Mouse (Mus musculus) mouse embryonic stem cell (cell line): ENCODE measurements around the gene Ptn.

Experiments
- in situ Hi-C, 2 experiments: fragments of 300-500 bp; cut with MboI; formaldehyde crosslinking; loops; 1 replicate in 1 of 2; 3 replicates in 1 of 2; pipeline ENCODE4 v1.14.3; 2019 to 2020; ENCODE audit warnings: low sequenced_read_pairs in 2 of 2, low pct_unique_long_range_greater_than_20kb in 1 of 2, mixed read lengths in 1 of 2; ENCODE audit not compliant: unreplicated experiment in 1 of 2

Gene Ptn

DNA sequence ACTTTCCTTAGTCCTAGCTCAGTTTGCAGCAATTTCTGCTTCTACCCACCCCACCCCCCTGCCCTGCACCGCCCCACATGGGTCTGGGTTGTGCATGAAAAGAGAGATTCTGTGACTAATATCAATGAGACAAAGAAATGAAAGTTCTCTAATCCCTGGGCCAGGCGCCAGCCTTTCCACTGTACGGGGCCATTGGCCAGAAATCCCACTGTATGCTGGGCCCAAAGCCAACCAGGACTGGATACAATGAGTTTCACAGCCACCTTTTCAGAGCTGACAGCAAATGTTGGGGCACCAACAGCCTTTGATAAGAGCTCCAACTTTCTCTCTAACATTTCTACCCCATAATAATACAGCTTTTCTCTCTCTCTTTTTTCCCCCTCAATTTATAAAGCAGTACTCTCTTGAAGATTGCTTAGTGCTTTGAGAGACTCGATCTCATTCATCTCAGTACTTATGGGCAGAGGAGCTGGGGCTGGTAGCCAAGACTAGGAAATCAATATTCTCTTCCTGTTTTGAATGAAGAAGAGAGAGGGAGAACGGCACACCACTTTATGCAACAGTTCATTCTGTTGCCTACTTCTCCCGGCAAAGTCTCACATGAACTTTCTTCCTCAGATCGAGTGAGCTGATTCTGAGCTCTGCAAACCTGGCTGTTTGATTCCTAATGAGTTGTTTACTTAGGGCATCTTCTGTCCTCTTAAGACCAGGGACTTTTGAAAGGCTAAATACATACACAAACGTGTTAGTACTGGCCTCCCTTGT lies 9.2 kb upstream of the Ptn start:
- in situ Hi-C loops, result no loop called here

DNA sequence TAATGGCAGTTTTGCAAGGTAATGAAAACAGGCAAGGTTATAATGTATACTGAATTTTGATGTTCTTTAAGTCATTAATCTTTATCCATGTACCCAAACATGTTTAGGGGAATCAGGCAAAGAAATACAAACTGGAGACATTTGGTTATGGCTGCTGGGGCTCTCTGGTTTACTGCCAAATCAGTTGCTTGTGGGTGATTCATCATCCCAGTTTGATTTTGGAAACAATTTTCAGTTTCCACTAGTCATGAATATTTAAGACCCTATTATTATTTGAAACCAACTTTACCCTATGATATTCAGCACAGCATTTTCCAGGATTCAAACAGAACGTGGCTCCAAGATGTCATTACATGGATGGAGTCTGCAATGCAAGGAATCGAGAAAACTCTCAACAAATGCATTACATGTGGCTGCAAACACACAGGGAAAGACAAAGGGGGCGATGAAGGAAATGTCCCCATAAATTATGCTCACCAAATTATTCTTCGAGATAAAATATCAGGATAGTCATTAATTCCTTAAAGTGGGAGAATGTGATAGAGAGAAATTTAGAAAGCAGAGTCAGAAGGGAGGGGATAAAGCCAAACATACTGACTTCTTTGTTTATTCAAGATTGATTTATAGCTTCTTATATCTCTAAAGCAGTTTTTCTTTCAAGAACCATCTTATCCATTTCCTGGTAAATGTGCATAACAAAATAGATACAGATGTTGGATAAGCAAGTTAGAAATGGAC lies 8.4 kb upstream of the Ptn start:
- in situ Hi-C loops, result no loop called here

DNA sequence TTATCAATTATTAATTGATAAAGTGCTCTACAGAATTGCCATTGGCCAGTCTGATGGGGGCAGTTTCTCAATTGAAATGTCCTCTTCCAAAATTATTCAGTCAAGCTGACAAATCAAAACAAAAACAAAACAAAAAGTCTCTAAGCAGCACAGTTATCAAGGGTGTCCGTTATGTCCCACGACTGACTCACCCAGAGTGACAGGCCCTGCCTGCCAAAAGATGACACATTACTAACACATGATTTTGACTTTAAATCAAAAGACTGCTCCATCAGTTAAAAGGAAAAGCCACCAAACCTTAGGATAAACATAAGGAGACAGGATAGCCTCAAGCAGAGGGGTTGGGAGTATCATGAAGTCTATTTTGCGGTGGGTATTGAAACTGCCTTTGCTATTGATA lies 6.6 kb upstream of the Ptn start:
- in situ Hi-C loops, result no loop called here

DNA sequence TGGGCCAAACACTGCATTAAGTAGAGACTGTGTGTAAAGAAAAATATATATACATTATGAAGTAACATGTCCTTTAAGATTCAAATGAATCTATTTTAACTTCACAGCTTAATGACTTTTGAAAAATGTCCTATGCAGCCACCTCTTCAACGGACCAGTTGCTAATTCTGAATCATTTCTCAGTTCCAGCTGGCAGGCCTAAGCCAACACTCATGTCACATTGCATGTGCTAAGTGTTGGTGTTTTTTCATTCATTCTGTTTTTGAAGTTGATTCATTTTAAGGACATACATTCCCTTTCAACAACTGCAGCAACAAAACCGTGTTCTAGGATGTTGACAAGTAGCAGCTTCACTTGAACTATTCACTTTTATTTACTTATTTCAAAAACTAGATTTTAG lies 6.0 kb upstream of the Ptn start:
- in situ Hi-C loops, result no loop called here

DNA sequence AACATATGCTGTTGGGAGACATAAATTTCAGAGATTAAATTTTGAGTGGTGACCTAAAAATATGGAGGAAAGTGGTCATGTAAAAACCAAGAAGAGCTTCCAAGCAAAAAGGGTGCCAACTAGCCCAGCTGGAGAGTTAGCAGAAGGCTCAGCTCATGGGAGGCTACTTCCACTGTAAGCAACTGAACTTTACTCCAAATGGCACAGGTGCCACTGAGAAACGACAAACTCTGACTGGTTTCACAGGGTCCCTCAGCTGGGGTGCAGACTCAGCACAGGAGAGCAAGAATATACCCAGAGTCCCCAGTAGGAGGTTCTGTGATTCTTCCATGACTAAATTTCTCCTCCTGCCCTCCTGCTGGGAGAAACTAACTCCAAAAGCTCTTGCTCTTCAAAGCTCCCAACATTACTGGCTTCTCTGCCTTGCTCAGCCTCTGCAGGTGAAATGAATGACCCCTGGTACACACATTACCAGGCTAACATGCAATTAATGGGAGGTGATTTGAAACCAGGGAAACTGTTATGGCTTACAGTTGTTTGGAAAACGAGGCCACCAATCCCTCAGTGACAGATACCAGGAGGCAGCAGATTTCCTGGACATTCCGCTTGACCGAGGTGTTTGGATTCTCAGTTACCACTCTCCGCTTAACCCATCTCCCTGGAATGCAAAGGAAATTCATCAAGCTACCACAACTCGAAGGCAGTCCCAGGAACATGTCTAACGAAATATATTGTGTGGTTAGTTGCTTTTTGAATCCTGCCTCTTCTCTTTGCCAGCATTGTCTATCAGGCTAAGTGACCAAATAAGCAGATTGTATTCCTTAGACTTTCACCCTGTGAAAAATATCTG lies 2.9 kb upstream of the Ptn start:
- in situ Hi-C loops, result no loop called here

DNA sequence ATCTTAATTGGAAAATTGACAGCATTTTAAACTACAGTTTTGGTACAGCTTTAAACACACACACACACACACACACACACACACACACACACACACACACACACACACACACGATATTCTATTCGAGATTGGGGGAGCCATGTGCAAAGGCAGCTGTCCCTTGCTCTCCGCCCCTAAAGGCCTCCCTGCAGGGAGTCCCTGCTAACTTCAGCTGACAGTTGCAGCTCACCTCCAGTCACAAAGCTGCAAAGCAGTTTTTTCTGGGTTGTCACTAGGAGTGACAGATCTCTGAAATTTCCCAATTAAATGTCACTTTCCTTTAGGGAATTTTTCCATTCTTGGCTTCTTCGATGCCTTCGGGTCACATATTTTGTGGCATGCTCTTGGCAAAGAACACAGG lies 428 bp upstream of the Ptn start:
- in situ Hi-C loops, result no loop called here

DNA sequence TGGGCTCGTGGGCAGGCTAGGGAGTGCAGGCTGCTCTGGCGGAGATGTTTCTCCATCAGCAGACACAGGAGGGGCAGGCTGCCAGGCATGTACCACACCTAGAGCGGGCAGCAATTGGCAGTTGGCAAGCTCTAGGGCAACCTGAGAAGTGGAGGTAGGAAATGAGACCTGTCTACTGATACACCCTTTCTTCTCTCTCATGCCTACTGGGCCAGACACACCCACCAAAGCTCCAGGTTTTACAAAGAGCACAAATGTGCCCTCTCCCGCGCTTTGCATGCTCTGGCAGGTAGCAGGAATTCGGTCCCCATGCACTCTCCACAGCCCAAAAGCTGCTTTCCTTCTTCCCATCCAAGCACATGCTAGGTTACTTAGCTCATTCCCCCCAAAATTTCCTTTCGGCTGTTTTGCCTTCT lies 701 bp downstream of the Ptn start:
- in situ Hi-C loops, result no loop called here

DNA sequence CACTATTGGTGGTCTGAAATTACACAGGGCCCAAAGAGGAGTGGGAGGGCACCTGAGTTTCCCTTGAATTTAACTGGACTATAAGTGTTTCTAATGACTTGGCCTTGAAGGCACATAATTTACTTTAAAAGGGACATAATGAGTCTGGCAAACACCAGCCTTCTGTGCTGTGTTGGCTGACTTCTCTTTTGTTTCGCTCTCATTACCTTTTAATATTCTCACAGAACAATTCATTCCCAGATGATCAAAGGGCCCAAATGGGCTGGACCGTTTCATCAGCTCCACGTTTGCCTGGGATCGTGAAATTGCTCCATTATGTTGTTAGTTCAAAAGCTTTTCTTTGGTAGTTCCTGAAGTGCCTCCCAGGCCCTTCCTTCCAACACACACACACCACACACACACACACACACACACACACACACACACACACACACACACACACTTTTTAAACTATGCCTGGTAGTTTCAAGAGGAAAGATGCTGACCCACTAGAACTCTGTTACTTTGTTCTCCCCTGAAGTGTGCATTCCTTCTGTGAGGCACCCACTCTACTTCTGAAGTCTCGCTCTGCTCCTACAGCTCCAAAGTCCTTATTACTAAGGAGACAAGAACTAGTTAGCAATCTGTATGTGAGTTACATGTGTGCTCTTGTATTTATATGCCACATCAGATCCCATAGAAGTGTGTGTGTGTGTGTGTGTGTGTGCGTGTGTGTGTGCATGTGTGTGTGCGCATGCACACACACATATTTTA lies 1.5 kb downstream of the Ptn start:
- in situ Hi-C loops, result no loop called here

DNA sequence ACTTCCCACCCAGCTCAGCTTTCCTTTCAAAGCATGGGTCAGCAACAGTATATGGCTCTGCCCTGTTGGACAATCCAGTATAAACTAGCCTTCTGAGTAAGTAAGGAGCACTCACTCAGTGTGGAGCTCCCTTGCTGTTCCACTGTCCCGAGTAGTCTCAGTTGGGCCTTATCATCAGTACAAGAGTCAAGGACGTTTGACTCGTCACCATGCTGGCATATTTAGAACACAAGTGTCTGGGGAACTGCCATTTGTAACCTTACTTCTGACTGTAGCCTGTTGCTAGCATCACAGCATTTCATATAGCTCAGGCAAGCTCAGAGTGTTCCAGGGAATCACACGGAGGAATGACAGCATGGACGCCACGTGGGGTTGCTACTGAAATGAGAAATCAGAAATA lies 3.1 kb downstream of the Ptn start:
- in situ Hi-C loops, result no loop called here

DNA sequence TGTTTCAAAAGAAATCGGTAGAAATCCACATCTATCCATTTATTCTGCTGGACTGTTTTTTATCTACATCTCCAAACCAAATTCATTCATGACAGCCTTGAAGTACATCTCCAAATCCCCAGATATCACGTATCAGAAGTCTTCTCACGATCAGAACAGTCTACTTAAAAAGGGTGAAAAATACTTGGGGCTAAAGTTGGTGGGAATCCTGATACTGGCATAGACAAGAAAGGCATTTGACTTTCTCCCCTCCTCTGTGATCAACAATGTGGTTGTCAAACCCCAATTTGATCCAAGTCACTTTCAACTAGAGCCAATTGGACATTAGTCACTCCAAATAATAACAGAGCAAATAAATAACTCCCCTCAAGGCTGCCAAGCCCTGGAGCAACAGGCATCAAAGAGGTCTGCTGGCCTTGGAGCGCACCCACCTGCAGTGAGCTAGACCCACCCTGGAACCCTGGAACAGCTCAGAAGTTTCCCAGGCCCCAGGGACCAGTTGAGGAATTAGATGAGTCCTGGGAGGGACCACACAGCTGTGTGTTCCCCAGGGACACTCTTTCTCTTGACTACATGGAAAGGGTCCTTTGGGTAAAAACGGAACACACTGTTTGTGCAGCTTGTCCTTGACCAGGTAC lies 9.6 kb downstream of the Ptn start:
- in situ Hi-C loops, result no loop called here

DNA sequence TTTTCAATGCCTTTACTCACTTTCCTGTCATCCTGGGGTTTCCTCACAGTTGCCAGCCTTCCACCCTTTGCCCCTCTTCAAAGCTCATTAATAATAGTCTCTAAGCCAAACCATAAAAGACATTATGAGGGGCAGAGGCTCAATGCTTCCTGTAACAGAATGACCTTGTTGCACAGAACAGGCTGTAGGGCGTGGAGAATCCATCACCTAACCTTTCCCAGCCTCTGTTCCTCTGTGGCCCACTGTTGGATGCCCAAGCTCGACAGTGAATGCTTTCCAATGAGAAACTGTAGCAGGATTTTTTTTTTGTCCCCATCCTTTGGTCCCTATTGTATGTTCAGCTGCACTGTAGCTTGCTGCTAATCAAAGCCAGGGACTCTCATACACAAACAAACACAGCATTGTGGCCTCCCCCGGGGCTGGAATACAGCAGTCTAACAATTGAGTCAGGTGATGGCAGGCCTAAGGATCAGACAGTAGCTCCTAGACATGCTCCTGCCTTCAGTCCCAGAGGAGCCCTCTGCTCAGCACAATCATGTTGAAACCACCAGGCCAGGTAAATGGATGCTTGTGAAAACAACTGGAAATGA lies 12.9 kb downstream of the Ptn start:
- in situ Hi-C loops, result no loop called here

DNA sequence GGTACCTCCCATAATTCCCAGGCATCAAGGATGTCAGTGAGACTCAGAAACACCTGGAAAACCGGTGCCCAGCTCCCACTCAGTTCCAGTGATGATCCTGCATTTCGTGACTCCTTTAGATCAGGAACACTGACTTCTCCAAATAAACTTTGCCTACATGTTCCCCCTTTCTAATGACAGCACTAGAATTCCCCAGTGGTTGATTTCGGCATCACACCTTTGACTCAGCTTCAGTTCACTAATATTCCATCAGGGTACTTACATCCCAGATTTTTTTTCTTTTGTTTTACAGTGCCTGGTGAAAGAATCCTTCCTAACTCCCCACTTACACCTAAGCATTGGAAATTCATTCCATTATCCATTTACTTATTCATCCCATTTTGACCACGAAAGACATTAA lies 15.5 kb downstream of the Ptn start:
- in situ Hi-C loops, result no loop called here

DNA sequence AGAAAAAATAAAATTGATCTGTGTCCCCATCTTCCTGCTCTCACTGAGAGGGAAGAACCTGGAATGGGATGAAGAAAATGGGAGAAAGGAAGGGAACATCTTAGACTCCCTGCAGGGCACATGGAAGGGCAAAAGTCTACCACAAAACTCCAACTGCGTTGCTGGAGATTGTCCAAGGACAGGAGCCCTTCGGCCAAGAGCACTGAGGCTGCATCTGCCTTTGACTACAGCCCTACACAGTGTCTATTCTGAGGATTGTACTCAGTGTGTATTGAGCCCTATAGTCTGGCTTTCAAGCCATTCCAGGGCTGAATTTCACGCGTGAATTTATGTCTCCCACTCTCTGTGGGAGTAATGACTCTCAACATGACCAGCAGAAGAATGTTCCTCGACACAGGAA lies 16.2 kb downstream of the Ptn start:
- in situ Hi-C loops, result no loop called here

DNA sequence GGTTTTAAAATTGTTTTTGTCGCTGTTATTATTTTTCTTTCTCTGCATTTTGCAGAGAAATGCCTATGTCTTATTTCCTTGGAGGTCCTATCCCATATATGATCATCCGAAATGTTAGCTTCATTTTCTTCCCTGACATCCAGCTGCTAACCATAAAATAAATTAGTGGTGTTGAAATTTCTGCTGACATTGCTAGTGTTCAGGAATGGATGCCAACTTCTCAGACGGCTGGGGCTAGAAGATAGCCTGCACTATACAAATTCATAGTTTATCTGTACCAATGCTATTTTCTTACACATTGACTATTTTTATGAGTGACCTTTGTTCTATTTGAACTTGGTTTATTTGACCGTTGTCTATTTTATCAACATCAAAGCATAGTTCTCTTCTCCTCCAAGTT lies 20.8 kb downstream of the Ptn start:
- in situ Hi-C loops, result no loop called here

DNA sequence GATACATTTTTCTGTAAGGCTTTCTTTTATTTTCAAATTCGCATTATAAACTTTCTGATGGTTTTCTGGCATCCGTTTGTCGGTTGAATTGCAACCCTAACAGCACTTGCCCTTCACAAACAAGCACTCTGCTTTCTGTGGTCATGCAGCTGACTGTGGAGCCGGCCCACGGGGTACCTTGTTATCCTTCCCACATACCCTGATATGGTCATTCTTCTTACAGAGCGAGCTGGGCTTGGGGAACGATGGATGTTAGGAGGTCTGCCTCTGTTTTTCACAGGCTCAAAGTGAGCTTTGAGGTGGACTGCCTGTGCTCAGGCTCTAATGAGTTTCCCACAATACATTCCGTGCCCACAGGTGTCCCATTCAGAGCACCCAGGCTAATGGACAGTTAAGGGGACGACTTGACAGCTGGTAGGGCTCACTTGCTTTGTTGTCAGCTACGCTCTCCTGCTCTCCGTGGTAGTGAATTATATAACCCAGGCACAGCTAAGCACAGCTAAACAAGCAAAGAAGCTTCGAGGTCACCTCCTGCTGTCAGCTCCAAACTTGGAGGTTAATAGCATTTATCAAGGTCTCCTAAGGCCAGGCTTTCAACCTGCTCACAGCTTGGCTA lies 21.3 kb downstream of the Ptn start:
- in situ Hi-C loops, result no loop called here

DNA sequence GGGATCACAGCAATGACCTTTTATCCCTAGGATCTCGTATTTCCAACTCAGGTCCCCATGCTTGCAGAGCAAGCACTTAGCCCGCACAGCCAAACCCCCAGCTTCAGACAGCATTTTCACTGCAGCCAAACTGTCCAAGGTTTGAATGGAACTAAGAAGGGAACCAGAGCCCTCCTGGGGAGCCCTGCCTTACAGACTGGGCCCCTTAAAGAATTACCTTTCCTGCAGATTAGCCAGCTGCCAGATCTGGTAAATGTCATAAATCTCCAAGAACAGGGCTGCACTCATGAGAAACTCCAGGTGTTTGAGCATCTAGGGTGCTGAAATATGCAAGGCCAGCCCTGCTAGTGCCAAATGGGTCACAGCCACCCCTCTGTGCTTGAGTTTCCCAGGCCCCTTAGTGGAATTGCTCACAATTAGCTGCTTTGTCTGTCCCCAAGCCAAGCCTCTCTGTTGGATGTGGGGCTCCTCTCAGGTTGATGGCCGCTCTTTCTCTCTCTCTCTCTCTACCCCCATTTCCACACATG lies 25.3 kb downstream of the Ptn start:
- in situ Hi-C loops, result no loop called here

DNA sequence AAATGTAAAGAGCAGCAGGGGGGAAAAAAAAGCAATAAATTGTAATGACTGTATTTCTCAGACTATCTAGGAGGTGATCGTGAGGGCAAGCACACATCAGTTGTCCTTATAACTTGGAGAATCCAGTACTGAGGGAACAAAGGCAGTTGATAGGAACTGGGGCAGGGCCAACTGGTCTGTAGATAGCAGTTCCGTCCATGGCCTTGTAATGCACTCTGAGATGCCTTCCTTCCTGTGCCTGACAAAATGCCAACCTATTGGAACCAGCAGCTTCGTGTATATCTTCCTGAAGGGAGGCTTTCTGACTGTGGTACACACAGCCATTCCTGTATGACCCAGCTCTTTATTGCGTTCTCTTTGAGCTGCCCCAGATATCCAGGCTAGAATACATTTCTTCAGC lies 27.5 kb downstream of the Ptn start:
- in situ Hi-C loops, result no loop called here
